Mouse (Mus musculus) cortical plate, adult 2 months (tissue): Measurements from ENCODE around the gene Gm20683.

Source experiments
- CTCF ChIP-seq: fragments of 200-500 bp; IDR thresholded peaks from 2 replicates; pipeline ENCODE4 v1.5.1; 2011; ENCODE audit warnings: mild to moderate bottlenecking, control low read depth, low read length; ENCODE audit not compliant: insufficient read depth; ENCODE audit errors: extremely low read depth
- POLR2A ChIP-seq: fragments of 200-500 bp; IDR thresholded peaks from 2 replicates; pipeline ENCODE4 v1.6.1; 2011; ENCODE audit warnings: mild to moderate bottlenecking, low read length, control low read depth; ENCODE audit not compliant: insufficient read depth; ENCODE audit errors: extremely low read depth

DNA sequence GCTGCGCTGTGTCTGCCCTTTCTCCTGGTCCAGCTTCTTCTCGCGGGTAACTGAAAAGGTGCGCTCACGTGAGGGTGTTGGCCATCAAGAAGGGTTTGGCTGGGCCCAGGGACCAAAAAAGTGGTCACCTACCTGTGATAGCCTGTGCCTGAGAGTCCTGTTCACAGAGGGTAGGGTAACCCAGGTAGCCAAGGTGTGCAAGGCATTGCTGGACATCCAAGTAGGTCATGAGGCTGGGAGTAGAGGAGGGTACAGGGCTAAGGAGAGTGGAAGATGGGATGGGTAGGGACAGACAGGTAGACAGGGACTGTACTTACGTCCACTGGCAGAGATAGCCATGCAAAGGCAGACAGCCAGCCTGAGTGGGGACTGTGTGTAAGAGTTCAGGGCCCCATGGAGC is 1.0 kb downstream of the Gm20683 start:
- no peak for TF ChIP-seq POLR2A
- no peak for TF ChIP-seq CTCF
